Mouse (Mus musculus): ENCODE measurements around the gene Ankdd1b. TPM values are rescaled to one million over a fixed set of nuclear protein-coding genes. Genes with fewer than 3 reads are reported as not detected.

The Ankdd1b gene
- polyA plus RNA-seq, 1 experiment from 2014 or later: 0.59 TPM

GRCm38 (mm10) chr13:96401251-96401650 lies 69.7 kb downstream of the Ankdd1b start:
- no peak for ATAC-seq (ENCODE audit: insufficient read depth, low FRiP score, low read depth)
- H3K4me2 ChIP-seq: no peak overlapping the region
- no peaks in the 10 kb centered on the region for H3K9me3 ChIP-seq
- no peaks in the 10 kb centered on the region for H3K27me3 ChIP-seq (replicated peaks)
- H3K4me3 ChIP-seq (replicated peaks): no peak overlapping the region
- peaks cover 60% of the 10 kb centered on the region for H3K36me3 ChIP-seq
- H3K4me1 ChIP-seq: no peaks in the 10 kb centered on the region
- WGBS: 90% methylated on average over 5 of the region's 5 CpGs
- H3K9ac ChIP-seq: no peak overlapping the region
- H3K27ac ChIP-seq: no peak overlapping the region

GRCm38 (mm10) chr13:96389301-96389700 lies 81.7 kb downstream of the Ankdd1b start:
- no peak for ATAC-seq (ENCODE audit: insufficient read depth, low FRiP score, low read depth)

GRCm38 (mm10) chr13:96388042-96388888 lies 82.7 kb downstream of the Ankdd1b start, which contains the start of gene Poc5:
Gene Poc5, plus strand, starts transcription at chr13:96388294.
- peaks cover 20% of the 10 kb centered on the region for H3K36me3 ChIP-seq
- no peaks in the 10 kb centered on the region for H3K9me3 ChIP-seq
- H3K27ac ChIP-seq: peak within 1 kb of the TSS; percentile 55; the same call in 1 of the 2 replicates
- under 1% methylated on average over 44 of the region's 44 CpGs for WGBS
- peak within 1 kb of the TSS; percentile 89 for H3K4me3 ChIP-seq (replicated peaks)
- peak within 1 kb of the TSS; percentile 65 for H3K4me2 ChIP-seq
- no peaks in the 10 kb centered on the region for H3K27me3 ChIP-seq (replicated peaks)
- peaks cover 5% of the 10 kb centered on the region; the same call in 1 of the 2 replicates for H3K4me1 ChIP-seq
- ATAC-seq (ENCODE audit: insufficient read depth, low FRiP score, low read depth): peak; percentile 100
- H3K9ac ChIP-seq: peak within 1 kb of the TSS; percentile 74

More at GRCm38 (mm10) chr13:96389301-96389700, 81.7 kb downstream of the Ankdd1b start:
- peak overlapping the region; percentile 89 for H3K4me3 ChIP-seq (replicated peaks)
- WGBS: 17% methylated on average over 2 of the region's 2 CpGs
- peaks cover 26% of the 10 kb centered on the region for H3K36me3 ChIP-seq
- peak overlapping the region; percentile 74; the same call in 1 of the 2 replicates for H3K9ac ChIP-seq
- no peaks in the 10 kb centered on the region for H3K27me3 ChIP-seq (replicated peaks)
- H3K9me3 ChIP-seq: no peaks in the 10 kb centered on the region
- H3K4me2 ChIP-seq: peak overlapping the region; percentile 61
- no peak overlapping the region for H3K27ac ChIP-seq
- H3K4me1 ChIP-seq: peaks cover 5% of the 10 kb centered on the region; the same call in 1 of the 2 replicates

- no peak for ATAC-seq (ENCODE audit: insufficient read depth, low FRiP score, low read depth)
- Histone ChIP-seq H3K9ac (no peak overlapping the region), H3K4me3 (replicated peaks) (no peak overlapping the region), H3K4me1 (no peaks in the 10 kb centered on the region), H3K36me3 (no peaks in the 10 kb centered on the region), H3K9me3 (no peaks in the 10 kb centered on the region), H3K27ac (no peak overlapping the region), H3K4me2 (no peak overlapping the region), H3K27me3 (replicated peaks) (no peaks in the 10 kb centered on the region)
- 61% methylated on average over 4 of the region's 4 CpGs for WGBS
Observed at GRCm38 (mm10) chr13:96377883-96378282, 93.1 kb downstream of the Ankdd1b start.

- Histone ChIP-seq H3K36me3 (no peaks in the 10 kb centered on the region), H3K27me3 (replicated peaks) (no peaks in the 10 kb centered on the region), H3K27ac (no peak overlapping the region), H3K4me1 (no peaks in the 10 kb centered on the region), H3K9ac (no peak overlapping the region), H3K4me3 (replicated peaks) (no peak overlapping the region), H3K4me2 (no peak overlapping the region), H3K9me3 (no peaks in the 10 kb centered on the region)
- no peak for ATAC-seq (ENCODE audit: insufficient read depth, low FRiP score, low read depth)
- WGBS: 85% methylated on average over 18 of the region's 18 CpGs
Observed at GRCm38 (mm10) chr13:96376871-96377270, 94.1 kb downstream of the Ankdd1b start.

- H3K27ac ChIP-seq: no peak overlapping the region
- no peak overlapping the region for H3K4me3 ChIP-seq (replicated peaks)
- no peaks in the 10 kb centered on the region for H3K36me3 ChIP-seq
- ATAC-seq (ENCODE audit: insufficient read depth, low FRiP score, low read depth): no peak
- WGBS: 2% methylated on average over 2 of the region's 2 CpGs
- H3K9me3 ChIP-seq: no peaks in the 10 kb centered on the region
- no peak overlapping the region for H3K4me2 ChIP-seq
- H3K9ac ChIP-seq: no peak overlapping the region
- no peaks in the 10 kb centered on the region for H3K27me3 ChIP-seq (replicated peaks)
- no peaks in the 10 kb centered on the region for H3K4me1 ChIP-seq
Observed at GRCm38 (mm10) chr13:96375519-96375918, 95.5 kb downstream of the Ankdd1b start.

Other genes starting within 250 kb of the Ankdd1b start
- gene Poc5, start 82.9 kb downstream of the Ankdd1b start, polyA plus RNA-seq (2015; fragmentation: Nextera tagmentation; extraction: Ambion mirVana): 11.7 and 12.2 TPM in 2 replicates
- gene Gm17622, start 19.5 kb upstream of the Ankdd1b start, polyA plus RNA-seq (2015; fragmentation: Nextera tagmentation; extraction: Ambion mirVana): not detected in 2 replicates
- 10.1 and 10.9 TPM in 2 replicates for gene Polk, start 71.4 kb upstream of the Ankdd1b start, polyA plus RNA-seq (2015; fragmentation: Nextera tagmentation; extraction: Ambion mirVana)
- 12.6 and 13.8 TPM in 2 replicates for gene Col4a3bp, start 71.4 kb upstream of the Ankdd1b start, polyA plus RNA-seq (2015; fragmentation: Nextera tagmentation; extraction: Ambion mirVana)
- 73.7 and 74.0 TPM in 2 replicates for gene Hmgcr, start 199.7 kb upstream of the Ankdd1b start, polyA plus RNA-seq (2015; fragmentation: Nextera tagmentation; extraction: Ambion mirVana)

Data from stomach, embryonic 15.5 days (tissue).